Mouse (Mus musculus) right cerebral cortex, postnatal 4 days (tissue): ENCODE results near the gene Evc2.

Experiments
- DNase-seq: peaks from one replicate; pipeline ENCODE4 v3.0.0-alpha.2; 2022

Evc2 gene

DNA sequence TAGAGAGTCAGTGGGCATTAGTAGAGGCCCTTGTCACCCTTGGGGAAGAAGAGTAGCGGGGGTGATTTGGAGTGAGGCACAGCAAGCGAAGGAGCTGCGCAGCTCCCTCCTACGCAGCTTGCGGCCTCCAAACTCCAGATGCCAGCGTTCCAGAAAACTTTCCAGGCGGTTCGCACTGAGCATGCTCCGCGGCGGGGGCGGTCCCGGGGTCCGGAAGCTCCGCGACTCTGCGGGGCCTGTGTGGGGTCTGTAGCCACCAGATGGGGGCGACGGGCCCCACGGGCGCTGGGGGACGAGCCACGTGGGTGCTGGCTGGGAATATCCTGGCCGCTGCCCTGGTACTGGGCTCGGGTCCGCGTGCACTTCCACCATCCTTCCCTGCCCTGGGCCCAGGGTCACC, at the start of gene Evc2:
Gene Evc2, plus strand, starts transcription at position 212 of the 400 bp plus-strand sequence.
- peak; percentile 66 for DNase-seq

DNA sequence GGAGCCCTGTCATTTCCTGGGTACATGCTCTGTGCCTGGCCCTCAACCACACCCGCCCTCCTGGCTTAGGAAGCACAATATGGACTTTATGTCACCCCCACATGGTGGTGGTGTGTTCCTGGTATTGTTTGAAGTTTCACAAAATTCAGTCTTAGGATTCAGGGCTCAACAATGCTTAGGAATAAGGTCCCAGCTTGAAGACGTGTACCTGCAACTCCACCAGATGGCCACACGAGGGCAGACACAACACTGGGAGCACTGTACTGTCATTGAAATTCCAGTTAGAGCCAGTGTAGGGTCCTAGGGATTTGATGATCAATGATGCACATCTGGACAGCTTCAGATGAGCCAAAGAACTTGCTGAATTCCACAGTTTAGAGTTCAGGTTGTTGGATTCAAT, 49.1 kb upstream of the Evc2 start:
- DNase-seq = peak; percentile 60

DNA sequence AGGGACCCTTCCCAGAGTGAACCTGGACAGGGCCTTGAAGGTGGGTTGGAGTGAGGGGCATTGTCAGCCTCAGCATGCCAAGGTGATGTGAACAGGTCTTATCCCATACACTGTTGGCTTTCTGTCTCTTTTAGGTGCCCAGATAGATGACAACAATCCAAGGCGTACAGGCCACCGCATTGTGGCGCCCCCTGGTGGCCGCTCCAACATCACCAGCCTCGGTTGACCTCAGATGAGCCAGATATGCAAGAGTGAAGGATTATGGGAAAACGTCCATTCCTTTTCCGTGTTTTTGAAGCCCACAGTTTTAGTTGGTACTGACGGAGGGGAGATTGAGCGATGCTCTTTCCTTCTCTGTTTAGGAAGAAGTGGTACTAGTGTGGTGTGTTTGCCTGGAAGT, 47.3 kb upstream of the Evc2 start:
- peak; percentile 60 for DNase-seq

DNA sequence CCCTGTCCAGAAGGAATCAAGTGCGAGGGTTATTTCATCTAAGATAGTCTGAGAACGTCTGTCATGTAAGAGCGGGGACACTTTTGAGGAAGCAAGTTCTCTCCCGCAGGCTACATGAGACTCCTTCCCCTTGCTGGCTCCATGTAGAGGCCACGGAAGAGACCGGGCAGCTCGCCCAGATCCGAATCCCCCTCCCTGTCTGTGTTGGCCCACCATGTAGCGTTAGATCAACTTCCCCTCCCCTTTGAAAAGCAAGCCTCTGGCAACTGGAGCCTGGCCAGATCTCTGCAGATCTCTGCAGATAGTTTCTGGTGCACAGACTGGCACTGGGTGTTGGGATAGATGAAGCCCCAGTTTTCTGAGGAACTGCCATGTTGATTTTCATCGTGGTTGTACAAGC, 41.6 kb upstream of the Evc2 start:
- peak; percentile 65 for DNase-seq

DNA sequence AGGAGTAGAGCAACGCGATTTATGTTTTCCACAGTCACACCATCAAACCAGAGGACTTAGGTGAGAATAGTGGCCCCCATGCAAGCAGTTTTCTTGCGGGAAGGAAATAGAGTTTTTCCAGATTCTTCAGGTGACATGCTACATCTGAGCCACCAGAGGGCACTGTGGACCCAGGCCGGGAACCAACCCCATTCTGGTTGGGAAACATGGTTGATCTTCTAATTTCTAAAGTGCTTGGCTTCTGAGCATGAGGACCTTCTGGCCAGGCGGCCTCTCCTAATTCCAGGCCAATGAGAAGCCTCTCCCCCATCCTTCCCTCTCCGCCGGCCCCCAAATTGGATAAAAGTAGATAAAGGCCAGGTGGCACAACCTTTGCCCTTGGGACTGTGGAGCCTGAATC, 39.9 kb upstream of the Evc2 start:
- DNase-seq = peak; percentile 58

DNA sequence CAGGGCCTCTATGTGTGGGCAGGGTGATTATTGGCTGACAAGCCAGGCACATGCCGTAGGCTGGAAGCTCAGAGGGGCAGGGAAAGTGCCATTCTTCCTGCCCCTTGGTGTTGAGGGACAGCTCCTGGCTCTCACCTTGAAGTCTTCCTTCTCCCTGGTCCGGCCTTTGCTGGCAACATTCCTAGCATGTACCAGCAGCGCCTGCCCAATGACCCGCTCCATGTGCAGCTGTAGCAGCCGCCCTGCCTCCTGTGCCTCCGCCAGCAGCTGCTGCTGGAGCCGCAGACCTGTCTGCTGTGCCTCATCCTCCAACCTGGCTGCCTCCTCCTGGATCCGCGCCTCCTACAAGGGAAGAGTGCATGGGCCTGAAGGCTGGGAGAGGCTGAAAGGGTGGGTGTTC, 28.3 kb upstream of the Evc2 start:
- DNase-seq = no peak

DNA sequence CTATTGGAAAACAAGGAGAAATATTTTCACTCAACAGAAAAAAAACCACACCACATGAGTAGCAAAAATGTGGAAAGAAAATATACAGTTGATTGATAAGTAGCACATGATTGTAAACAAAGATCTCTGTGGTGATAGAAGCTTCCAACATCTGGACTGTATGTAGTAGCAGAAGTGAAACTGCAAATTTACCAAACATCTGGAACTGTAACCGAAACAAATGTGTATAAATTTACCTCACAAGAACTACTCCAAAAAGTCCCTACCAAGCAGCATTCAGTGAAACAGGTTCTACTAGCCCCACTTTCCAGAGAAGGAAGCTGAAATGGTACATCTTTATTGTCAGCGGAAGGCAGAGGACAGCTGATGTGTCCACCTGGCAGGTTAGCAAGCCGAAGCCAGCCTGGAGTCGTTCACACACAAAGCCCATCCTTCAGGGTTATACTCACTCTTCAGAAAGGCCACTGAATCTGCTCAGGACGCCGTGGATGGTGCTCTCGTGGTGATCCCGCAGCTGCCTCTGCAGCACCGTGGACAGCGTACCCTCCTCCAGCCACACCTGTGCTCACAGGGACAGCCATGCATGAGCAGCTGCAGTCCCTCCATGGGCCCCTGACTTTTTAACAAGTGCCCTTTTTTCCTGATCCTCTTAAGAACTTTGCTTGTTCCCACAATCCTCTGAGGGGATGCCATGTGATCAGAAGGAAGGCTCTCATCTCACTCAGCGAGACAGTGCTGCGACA, 25.1 kb upstream of the Evc2 start:
- no peak for DNase-seq

DNA sequence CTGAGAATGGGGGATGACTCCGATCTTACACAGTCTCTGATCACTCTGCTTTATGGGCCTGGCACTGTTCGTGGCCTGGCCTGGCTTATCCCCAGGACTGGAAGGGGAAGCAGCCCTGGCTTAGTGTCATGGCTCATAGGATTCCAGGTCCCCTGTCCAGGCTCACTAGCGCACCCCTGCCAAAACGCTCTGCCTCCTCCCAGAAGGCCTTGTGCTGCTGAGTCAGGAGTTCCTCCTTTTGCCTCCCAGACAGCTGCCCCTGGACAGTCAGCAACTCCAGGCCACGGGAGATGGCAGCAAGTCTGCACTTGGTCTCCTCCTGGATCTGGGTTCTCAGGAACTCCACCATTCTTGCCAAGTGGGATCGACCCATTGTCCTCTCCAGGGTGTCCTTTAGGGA, 19.6 kb upstream of the Evc2 start:
- no peak for DNase-seq

DNA sequence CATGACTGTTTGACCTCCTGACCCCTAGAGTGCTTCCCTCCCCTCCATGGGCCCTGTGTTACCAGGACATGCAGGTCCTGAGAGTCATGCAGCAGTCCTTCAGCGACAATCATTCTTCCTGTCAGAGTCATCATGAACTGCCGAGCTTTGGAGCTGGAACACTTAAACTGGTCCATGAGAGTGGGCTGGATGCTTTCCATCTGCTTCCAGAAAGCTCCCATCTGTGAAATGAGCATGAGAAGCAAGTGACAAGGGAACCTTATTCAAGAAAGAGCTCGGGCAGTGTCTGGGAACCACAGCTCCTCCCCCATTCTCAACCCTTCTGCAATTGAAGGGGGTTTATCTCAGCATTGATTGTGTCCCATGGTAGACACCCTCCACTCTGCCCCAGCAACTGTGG, 18.1 kb upstream of the Evc2 start:
- DNase-seq = no peak

DNA sequence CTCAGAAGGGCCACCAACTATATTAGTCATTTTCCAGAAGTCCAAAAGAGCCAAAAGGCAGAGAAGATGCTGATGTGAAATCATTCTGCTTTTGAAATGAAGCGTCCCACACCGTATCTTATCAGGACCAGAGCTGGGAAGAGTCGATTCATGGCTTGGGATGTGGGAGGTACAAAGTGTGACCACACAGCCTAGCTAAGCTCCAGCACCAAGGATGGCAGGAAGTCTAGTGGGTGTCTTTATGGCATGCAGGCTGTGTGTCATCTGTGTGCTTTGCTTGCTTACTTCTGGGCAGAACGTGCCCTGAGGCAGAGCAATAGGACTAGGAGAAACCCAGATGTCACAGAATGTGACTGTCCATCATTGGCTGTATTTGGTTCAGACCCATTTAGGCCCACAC, 17.5 kb upstream of the Evc2 start:
- no peak for DNase-seq

DNA sequence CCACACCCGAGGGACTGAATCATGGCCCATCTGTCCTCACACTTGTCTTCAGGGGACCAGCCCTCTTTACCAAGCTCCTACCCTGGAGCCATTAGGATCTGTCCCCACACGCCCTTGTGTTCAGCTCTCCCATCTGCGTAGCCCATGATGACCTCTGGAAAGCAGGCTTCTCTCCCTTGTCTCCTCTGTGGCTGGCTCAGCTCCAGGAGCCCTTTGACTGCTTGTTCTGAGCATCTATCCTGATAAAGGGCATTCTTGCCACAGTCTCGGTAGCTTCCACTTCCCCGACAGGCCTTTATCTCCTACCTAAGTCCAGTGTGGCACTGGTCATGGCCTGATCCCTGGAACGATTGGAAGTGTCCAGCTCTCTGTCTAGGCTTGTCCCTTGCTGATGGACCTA, 11.6 kb upstream of the Evc2 start:
- DNase-seq = no peak

DNA sequence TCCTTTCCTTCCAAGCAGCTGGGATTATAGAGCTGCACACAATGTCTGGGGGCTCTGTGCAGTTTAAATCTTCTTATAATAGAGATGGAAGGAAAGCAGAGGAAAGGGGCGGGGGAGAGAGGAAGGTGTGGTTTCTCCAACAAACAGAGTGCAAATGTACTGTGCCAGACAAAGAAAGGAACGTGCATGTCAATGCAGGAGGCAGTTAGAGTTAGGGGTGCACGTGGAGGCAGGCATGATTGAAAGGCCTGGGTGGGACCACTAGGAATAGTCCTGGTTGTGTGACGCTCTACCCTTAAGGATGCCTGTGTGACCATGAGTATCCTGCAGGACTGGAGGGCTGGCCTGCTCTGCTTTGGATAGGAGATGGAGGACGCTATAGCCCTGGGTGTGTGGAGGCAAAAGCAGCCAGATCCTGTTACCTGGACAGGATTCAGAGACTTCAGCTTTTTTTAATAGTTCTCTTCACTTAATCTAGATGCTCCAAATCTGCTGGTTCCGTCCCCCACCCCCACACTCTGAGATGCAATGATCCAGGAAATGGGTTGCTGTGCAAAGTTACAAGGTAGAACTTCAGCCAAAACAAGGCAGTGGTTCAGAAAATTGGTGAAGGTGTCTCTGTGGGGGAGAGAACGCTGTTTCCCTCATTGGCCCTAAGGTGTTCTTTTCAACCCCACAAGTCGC, 7.7 kb upstream of the Evc2 start:
- no peak for DNase-seq

DNA sequence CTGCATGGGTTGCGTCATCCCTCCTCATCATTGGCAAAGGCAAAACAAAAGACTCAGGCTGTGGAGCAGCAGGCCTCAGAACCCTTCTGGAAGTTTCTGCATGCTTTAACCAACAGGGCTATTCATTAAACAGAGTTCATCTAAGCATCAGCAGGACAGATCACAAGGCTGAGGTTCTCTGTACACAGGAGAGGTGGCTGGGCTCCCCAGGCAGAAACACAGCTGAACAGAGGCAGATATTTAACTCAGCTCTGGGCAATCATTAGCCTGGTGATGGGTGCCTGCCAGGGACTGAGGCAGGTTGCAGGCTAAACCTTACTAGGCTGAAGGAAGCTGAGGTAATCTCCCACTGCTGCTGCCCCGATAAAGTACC, 7.2 kb upstream of the Evc2 start:
- DNase-seq = no peak

DNA sequence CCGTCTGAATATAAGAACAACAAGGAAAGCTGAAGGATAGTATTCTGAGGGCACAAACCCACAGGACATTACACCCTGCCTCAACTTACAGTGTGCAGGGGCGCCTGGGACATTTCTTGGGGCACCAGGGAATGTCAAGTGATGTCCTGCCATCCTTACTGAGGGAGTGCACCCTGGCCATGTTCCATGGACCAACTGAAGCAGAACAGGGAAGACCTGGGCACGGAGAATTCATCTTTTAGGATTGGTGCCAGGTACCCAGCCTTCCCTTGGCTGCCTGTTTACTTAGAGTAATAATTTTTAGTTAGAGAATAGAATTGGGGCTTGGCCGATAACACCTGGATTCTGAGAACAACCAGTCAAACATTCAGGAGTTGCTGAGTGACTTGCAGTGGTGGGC, 6.2 kb upstream of the Evc2 start:
- DNase-seq = no peak

DNA sequence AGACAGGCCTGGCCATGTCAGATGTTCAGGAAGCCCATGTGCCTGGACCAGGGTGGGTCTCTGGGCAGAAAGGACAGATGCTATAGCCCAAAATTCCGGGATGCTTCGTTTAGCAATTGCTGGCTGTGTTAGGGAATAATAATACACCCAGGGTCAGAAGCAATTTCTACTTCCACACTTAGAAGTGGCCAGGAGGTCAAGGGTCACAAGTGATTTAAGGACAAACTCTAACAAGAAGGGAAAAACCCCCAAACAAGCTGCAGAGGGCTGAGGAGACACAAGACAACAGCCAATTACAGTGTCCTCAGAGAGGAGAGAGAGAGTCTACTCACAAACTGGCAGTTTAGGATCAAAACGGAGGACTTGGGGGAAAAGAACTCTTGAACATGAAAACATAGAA, 3.2 kb upstream of the Evc2 start:
- DNase-seq = no peak

DNA sequence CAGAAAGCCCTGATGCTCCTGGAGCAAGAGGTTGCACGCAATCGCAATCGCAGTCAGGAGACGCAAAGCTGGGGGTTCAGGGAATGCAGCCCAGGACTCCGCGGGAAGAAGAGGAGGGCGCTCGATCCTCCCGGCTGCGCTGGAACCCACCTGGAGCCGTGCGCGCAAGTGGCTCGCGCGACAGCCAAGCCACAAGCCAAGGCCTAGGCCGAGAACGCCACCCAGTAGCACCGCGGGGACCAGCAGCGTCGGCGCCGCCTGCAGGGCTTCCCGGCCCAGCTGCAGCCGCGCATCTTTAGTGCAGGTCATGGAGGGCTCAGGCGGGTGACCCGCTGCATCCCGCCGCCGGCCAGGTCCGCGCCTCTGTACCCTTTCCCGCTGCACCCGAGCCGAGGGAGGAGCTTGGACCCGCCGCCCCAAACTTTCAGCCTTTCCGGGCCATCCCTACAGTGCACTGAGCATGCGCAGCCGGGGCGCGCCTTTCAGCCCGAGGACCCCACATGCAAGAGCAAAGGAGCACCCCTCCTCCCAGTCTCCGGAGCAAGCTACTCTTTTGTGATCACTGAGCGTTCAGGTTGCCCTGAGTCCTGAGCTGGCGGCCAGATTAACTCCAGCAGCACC, 1.7 kb upstream of the Evc2 start, which contains the start of gene Evc:
Gene Evc, minus strand, starts transcription at position 410 of the 621 bp plus-strand sequence.
- DNase-seq = peak; percentile 65

DNA sequence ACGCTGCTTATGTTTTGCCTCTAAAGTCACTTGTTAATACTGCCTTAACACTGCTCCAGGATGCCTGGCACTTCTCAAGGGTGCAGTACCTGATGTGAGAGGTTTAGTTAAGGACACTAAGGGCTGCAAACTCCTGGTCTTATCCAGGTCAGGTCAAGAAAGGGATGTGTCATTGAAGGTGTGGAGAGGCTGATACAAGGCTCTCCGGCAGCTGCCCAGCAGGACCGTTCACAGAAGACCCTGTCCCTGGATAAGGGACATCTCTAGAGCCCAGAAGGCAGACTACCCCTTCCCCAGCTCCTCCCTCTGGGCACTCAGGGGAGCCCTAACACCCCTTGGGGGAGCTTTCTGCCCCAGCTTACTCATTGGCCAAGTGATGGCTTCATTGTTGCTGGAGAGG, 603 bp upstream of the Evc2 start:
- DNase-seq = no peak

DNA sequence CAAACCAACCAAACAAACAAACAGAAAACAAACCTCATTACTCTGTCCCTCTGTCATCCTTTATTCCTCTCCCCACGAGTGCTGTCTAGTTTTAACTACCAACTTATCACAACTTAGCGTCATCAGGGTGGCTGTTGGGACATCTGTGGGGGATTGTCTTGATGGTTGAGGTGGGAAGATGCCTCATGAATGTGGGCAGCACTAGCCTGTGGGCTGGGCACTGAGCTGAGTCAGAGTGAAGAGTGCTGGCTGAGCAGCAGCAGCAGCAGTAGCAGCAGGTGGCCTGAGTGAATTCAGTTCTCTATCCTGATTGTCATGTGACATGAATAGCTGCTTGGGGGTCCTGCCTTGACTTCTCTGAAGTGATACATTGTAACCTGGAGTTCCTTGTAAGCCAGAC, 5.7 kb downstream of the Evc2 start:
- DNase-seq = no peak

DNA sequence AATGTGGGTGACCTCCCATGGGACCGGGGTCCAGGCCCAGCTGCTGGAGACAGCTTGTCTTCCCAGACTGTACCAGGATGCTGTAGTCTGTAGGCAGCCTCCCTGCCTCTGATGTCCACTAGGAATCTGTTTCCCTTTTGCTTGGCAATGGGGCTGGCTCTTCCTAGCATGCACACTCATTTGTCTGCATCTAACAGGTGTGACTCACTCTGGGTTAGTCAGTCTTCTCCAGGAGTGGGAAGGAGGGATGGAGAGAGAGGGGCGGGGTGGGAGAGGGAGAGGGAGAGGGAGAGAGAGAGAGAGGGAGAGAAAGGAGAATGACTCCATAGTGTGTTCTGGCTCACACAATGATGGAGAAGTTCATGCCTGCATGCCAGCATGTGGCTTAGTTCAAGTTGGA, 13.5 kb downstream of the Evc2 start:
- no peak for DNase-seq

DNA sequence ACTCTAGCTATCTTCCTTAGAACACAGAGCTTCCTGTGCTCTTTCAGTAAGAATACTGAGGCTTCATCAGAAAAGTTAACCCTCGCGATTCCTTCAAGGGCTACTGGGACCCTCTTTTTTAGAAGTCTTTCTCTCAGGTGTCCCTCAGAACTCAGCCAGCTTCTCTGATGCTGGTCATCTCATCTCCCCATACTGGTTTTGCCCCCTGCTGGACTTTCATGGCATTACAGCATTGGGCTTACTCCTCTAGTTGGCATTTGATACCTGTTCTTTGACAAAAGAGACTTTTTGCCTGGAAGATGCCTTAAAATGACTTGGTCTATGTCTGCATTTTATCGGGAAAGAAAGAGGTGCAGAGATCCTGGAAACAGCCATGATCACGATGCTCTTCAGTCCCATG, 16.1 kb downstream of the Evc2 start:
- peak; percentile 50 for DNase-seq

DNA sequence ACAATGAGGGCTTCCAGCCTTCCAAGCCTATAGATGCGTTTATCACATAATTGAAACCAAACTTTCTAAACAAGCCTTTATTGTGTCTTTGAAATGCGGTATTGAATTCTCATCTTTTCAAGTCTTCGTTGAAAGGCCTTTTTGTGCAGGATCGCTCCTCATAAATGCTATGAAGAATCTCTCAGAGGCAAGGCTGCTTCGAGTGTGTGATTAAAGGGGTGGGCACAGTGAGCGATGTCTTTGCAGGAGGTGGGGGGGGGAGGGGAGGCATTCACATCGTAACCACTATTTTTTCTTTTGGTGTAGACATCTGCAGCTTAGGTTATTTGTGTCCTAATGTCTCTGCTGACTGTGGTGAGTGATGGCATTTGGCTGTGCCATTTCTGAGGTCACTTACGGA, 17.7 kb downstream of the Evc2 start:
- no peak for DNase-seq

DNA sequence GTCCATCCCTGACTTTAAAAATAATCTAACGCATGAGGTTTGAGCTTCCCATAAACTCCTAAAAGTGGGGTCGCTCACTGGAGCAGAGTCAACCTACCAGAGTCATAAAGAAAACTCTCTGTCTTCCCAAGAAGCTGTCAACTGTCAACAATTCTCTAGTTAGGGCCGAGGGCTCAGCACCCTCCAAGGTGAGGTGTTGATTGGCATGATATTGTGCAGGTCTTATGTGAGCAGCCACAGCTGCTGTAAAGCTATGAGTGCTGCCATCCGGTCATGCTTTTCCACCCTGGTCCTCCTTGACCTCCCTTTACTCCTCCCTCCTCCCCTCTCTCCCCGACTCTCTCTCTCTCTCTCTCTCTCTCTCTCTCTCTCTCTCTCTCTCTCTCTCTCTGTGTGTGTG, 24.3 kb downstream of the Evc2 start:
- DNase-seq = no peak

DNA sequence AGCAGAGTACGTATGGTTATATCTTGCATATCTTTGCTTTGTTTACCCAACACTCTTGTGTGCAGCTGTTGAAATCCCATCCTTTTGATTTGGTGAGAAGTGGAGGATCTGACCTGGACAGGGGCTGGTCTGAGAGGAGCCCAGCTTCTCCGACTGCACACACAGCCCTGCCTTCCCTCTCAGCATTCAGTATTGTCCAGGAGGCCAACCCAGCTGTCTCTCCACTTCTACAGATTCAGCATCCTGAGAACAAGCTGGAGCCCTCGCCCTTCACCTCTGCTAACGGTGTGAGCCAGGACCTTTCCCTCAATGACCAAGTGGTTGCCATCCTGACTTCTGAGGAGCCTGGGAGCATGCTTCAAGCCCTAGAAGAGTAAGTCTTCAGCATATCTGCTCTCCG, 25.0 kb downstream of the Evc2 start:
- DNase-seq = no peak

DNA sequence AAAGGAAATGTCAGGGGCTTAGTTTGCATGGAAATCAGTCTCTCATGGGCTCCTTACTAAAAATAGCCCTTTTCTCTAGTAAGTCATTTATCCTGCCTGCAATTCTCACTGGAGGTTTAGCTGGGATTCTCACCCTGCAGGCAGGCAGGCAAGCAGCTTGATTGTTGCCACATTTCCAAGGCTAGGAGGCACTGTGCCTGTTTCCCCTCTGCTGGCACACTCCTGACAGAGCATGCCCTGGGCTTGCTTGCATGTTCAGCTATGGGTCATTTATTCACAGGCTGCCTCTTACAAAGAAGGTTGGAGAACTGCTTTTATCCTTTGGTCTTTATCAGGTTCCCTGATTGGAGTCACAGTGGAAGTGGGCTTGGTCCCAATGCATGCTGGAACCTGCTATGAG, 27.5 kb downstream of the Evc2 start:
- DNase-seq = no peak
